Mouse (Mus musculus) stomach, embryonic 16.5 days (tissue): ENCODE measurements around the gene Pabpc1l. TPM values are rescaled to one million over a fixed set of nuclear protein-coding genes. Genes with fewer than 3 reads are reported as not detected.

ENCODE experiments used
- ATAC-seq: fragments of 200-750 bp; cut with Nextera tagmentation; 2 replicates; pipeline ENCODE4 v1.8.0; 2017; ENCODE audit warnings: moderate number of reproducible peaks, moderate TSS enrichment; ENCODE audit not compliant: insufficient read depth, low FRiP score
- H3K27ac ChIP-seq: fragments of 300-500 bp; sonication (generic); 2 replicates; pipeline ENCODE4 v1.5.1; 2014; ENCODE audit warnings: low read length
- H3K27me3 ChIP-seq: fragments of 300-500 bp; sonication (generic); 2 replicates; pipeline ENCODE4 v1.6.1; 2014; ENCODE audit warnings: low read length, control low read depth, mixed read lengths; ENCODE audit not compliant: control insufficient read depth, insufficient read depth
- H3K36me3 ChIP-seq: fragments of 300-500 bp; sonication (generic); 2 replicates; pipeline ENCODE4 v1.6.1; 2014; ENCODE audit warnings: low read length; ENCODE audit not compliant: control insufficient read depth, insufficient read depth
- H3K4me1 ChIP-seq: fragments of 300-500 bp; sonication (generic); 2 replicates; pipeline ENCODE4 v1.6.1; 2014; ENCODE audit warnings: low read length, control low read depth, mixed read lengths; ENCODE audit not compliant: control insufficient read depth, insufficient read depth
- H3K4me2 ChIP-seq: fragments of 300-500 bp; sonication (generic); 2 replicates; pipeline ENCODE4 v1.6.1; 2014; ENCODE audit warnings: low read depth, low read length, mixed read lengths
- H3K4me3 ChIP-seq: fragments of 300-500 bp; sonication (generic); replicated peaks from 2 replicates; pipeline ENCODE4 v1.5.1; 2014; ENCODE audit warnings: mild to moderate bottlenecking, low read length
- H3K9ac ChIP-seq: fragments of 300-500 bp; sonication (generic); 2 replicates; pipeline ENCODE4 v1.6.1; 2014; ENCODE audit warnings: low read length
- H3K9me3 ChIP-seq: fragments of 300-500 bp; sonication (generic); replicated peaks from 2 replicates; pipeline ENCODE4 v1.6.1; 2016; ENCODE audit warnings: low read length, control low read depth; ENCODE audit not compliant: control insufficient read depth
- WGBS: fragments of 180-500 bp; shearing (Covaris S2); extraction: QIAGEN DNeasy Blood & Tissue Kit; methylation state at CpG from one replicate; pipeline ENCODE4 v1.1.7; 2014; 5-methylcytosine and 5-hydroxymethylcytosine counted together
- polyA plus RNA-seq: library from polyadenylated mRNA; unstranded; fragments of >200 nt; fragmentation: Nextera tagmentation; extraction: Ambion mirVana; gene quantifications from 2 replicates; pipeline ENCODE4 v1.2.1, GENCODE M21; 2015

The Pabpc1l gene
- polyA plus RNA-seq, 1 experiment from 2014 or later, result 0.87 TPM

DNA sequence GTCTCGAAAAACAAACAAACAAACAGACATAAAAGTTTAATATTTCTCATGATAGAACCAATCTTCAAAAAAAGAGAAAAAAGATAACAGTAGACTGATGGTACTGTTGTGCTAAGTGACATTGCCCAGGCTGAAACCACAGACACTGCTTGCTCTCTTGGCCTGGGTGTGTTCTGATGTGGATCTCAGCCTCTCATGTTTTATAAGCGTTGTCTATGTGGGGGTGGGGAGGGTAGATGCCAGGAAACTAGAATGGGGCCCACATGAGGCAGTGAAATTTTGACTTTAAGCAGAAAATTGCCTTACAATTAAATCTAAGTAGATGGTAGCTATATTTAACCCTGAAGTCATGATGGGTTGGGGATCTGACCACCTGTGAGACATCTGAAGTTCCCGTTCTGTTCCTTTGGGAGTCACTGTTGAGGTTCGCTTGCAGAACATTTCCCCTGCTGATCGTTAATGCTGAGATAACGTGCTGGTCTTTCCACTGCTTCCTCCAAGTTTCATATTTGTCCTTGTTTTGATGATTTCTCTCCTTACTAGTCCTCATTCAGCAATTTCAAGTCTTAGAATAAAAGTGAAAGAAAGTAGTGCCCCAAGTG, 62.3 kb downstream of the Pabpc1l start:
- no peaks in the 10 kb centered on the region for H3K27me3 ChIP-seq
- 88% methylated on average over 6 of the region's 6 CpGs for WGBS
- no peak for ATAC-seq
- no peaks in the 10 kb centered on the region for H3K9me3 ChIP-seq
- no peaks in the 10 kb centered on the region for H3K4me1 ChIP-seq
- no peak overlapping the region for H3K9ac ChIP-seq
- H3K27ac ChIP-seq, result no peak overlapping the region
- H3K36me3 ChIP-seq, result no peaks in the 10 kb centered on the region
- no peak overlapping the region for H3K4me2 ChIP-seq
- H3K4me3 ChIP-seq, result no peak overlapping the region

GRCm38 (mm10) chr2:164089508-164089907, 64.3 kb downstream of the Pabpc1l start:
- no peak for ATAC-seq
- H3K9ac ChIP-seq, result no peak overlapping the region
- no peak overlapping the region for H3K27ac ChIP-seq
- no peaks in the 10 kb centered on the region for H3K4me1 ChIP-seq
- H3K27me3 ChIP-seq, result no peaks in the 10 kb centered on the region
- no peak overlapping the region for H3K4me3 ChIP-seq
- no peaks in the 10 kb centered on the region for H3K9me3 ChIP-seq
- H3K4me2 ChIP-seq, result no peak overlapping the region
- 88% methylated on average over 4 of the region's 4 CpGs for WGBS
- no peaks in the 10 kb centered on the region for H3K36me3 ChIP-seq

GRCm38 (mm10) chr2:164094152-164094551, 68.9 kb downstream of the Pabpc1l start:
- no peak overlapping the region for H3K9ac ChIP-seq
- no peak overlapping the region for H3K27ac ChIP-seq
- H3K9me3 ChIP-seq, result no peaks in the 10 kb centered on the region
- H3K4me2 ChIP-seq, result no peak overlapping the region
- H3K36me3 ChIP-seq, result peaks cover 7% of the 10 kb centered on the region
- ATAC-seq, result no peak
- WGBS, result 74% methylated on average over 7 of the region's 7 CpGs
- H3K4me3 ChIP-seq, result no peak overlapping the region
- no peaks in the 10 kb centered on the region for H3K4me1 ChIP-seq
- H3K27me3 ChIP-seq, result no peaks in the 10 kb centered on the region

DNA sequence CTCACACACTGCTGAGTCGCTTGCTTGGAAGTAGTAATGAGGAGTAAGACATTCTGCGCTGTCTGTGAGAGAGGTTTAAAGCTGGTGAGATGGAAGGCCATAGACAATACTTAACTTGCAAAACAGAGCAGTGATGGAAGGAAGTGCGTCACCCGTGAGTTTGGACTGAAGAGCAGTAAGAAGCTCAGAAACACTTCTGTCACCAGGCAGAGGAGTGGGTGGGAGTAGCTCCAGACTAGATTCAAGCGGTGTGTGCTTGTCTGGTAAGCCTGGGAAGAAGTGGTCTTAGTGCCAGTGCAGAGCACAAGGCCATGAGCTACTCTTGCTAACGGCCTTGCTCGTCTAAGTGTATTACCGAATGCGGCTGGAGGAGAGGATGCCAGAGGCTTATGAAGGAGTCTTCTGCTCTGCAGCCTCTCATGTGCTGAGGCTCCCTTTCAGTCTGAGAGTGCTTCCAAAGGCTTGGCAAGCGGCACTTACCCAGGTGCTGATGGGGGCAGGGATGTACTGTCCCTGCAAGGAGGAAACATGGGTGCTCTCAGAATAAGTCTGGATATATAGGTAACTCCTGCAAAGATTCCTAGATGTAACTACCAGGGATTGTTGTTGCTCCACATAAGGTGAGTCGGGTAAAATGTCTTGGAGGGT, 73.5 kb downstream of the Pabpc1l start:
- Histone ChIP-seq H3K4me2 (no peak overlapping the region), H3K4me1 (no peaks in the 10 kb centered on the region), H3K27ac (no peak overlapping the region), H3K36me3 (peaks cover 15% of the 10 kb centered on the region), H3K9ac (no peak overlapping the region), H3K9me3 (no peaks in the 10 kb centered on the region), H3K4me3 (no peak overlapping the region), H3K27me3 (no peaks in the 10 kb centered on the region)
- ATAC-seq, result no peak
- WGBS, result 91% methylated on average over 11 of the region's 11 CpGs

Other genes with a start within 250 kb of the Pabpc1l start
- 0.15 TPM in 1 of 2 replicates, not detected in the other for gene Ccn5, start 204.6 kb upstream of the Pabpc1l start, polyA plus RNA-seq
- gene Kcnk15, start 171.8 kb upstream of the Pabpc1l start, polyA plus RNA-seq, result not detected in 2 replicates
- 0.29 and 0.40 TPM in 2 replicates for gene Rims4, start 106.8 kb upstream of the Pabpc1l start, polyA plus RNA-seq
- gene Ywhab, start 30.5 kb upstream of the Pabpc1l start, polyA plus RNA-seq, result 272 and 274 TPM in 2 replicates
- gene Stk4, start 44.9 kb downstream of the Pabpc1l start, polyA plus RNA-seq, result 19.3 and 20.9 TPM in 2 replicates
- 46.3 and 50.8 TPM in 2 replicates for gene Tomm34, start 45.7 kb downstream of the Pabpc1l start, polyA plus RNA-seq
- 0.14 and 0.29 TPM in 2 replicates for gene Kcns1, start 145.7 kb downstream of the Pabpc1l start, polyA plus RNA-seq
- gene Wfdc5, start 157.3 kb downstream of the Pabpc1l start, polyA plus RNA-seq, result 11.0 and 27.7 TPM in 2 replicates
- gene Wfdc12, start 165.2 kb downstream of the Pabpc1l start, polyA plus RNA-seq, result 0.31 TPM in 1 of 2 replicates, not detected in the other
- gene Wfdc15a, start 174.7 kb downstream of the Pabpc1l start, polyA plus RNA-seq, result not detected in 2 replicates
- 56.1 and 65.1 TPM in 2 replicates for gene Wfdc15b, start 196.2 kb downstream of the Pabpc1l start, polyA plus RNA-seq
- gene Svs2, start 213.0 kb downstream of the Pabpc1l start, polyA plus RNA-seq, result not detected in 2 replicates
- not detected in 2 replicates for gene Svs3b, start 231.2 kb downstream of the Pabpc1l start, polyA plus RNA-seq